Mouse (Mus musculus) testis, adult 2 months (tissue): ENCODE results near the gene Fem1a. TPM values are rescaled to one million over a fixed set of nuclear protein-coding genes. Genes with fewer than 3 reads are reported as not detected.

Source experiments
- H3K27ac ChIP-seq: fragments of 200-500 bp; 2 replicates; pipeline ENCODE4 v1.5.1; 2012; ENCODE audit warnings: low read depth, low read length; ENCODE audit not compliant: control insufficient read depth, insufficient read depth
- H3K27me3 ChIP-seq: fragments of 200-500 bp; 2 replicates; pipeline ENCODE4 v1.6.1; 2012; ENCODE audit warnings: mild to moderate bottlenecking, low read length, moderate library complexity; ENCODE audit not compliant: control insufficient read depth, insufficient read depth
- H3K36me3 ChIP-seq: fragments of 200-500 bp; 2 replicates; pipeline ENCODE4 v1.6.1; 2012; ENCODE audit warnings: mild to moderate bottlenecking, low read length; ENCODE audit not compliant: control insufficient read depth, insufficient read depth
- H3K4me1 ChIP-seq: fragments of 200-500 bp; 2 replicates; pipeline ENCODE4 v1.6.1; 2012; ENCODE audit warnings: low read length; ENCODE audit not compliant: control insufficient read depth, insufficient read depth
- H3K4me3 ChIP-seq: fragments of 200-500 bp; 2 replicates; pipeline ENCODE4 v1.5.1; 2012; ENCODE audit warnings: low read depth, mild to moderate bottlenecking, low read length, moderate library complexity, mixed read lengths; ENCODE audit not compliant: control insufficient read depth
- CTCF ChIP-seq: fragments of 200-500 bp; IDR thresholded peaks from 2 replicates; pipeline ENCODE4 v1.5.1; 2012; ENCODE audit warnings: low read depth, mild to moderate bottlenecking, inconsistent platforms, low read length, moderate library complexity; ENCODE audit not compliant: control insufficient read depth, insufficient read depth, insufficient replicate concordance
- POLR2A ChIP-seq: fragments of 200-500 bp; IDR thresholded peaks from 2 replicates; pipeline ENCODE4 v1.6.1; 2012; ENCODE audit warnings: low read depth, mild to moderate bottlenecking, inconsistent platforms, low read length, moderate library complexity; ENCODE audit not compliant: control insufficient read depth
- polyA plus RNA-seq: library from polyadenylated mRNA; depleted of rRNA; stranded (reverse); fragments of >200 nt; gene quantifications from 2 replicates; pipeline ENCODE4 v1.2.3, GENCODE M21; 2012

Fem1a gene
- polyA plus RNA-seq, 1 experiment = 5.7 TPM

GRCm38 (mm10) chr17:56282802-56283201 lies 26.2 kb downstream of the Fem1a start:
- Histone ChIP-seq H3K36me3 (no peaks in the 10 kb centered on the region), H3K4me1 (peaks cover 5% of the 10 kb centered on the region), H3K27ac (no peak overlapping the region), H3K27me3 (no peaks in the 10 kb centered on the region), H3K4me3 (no peak overlapping the region)
- no peak for TF ChIP-seq POLR2A
- TF ChIP-seq CTCF = no peak

DNA sequence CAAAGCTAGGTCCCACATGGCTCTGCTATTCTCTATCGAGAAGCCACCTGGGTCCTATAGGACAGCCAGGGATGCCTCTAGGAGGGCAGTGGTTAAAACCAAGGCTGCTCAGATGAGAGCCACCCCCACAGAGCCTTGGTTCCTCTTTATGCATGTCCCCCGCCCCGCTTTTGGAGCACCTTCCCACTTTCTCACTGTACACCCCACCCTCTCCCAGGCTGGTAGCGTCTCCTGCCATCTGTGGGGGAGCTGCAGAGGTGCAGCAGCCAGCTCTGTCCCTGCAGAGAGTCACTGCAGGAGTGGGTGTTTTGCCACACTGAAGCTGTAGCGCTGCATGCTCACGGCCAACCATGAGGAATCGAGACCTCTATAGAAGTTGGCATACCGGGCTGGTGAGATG lies 26.7 kb downstream of the Fem1a start:
- H3K4me3 ChIP-seq = no peak overlapping the region
- H3K4me1 ChIP-seq = peaks cover 7% of the 10 kb centered on the region; the same call in 1 of the 2 replicates
- H3K36me3 ChIP-seq = no peaks in the 10 kb centered on the region

GRCm38 (mm10) chr17:56285995-56286394 lies 29.4 kb downstream of the Fem1a start:
- TF ChIP-seq POLR2A (no peak), CTCF (no peak)
- Histone ChIP-seq H3K4me3 (no peak overlapping the region), H3K4me1 (peaks cover 18% of the 10 kb centered on the region), H3K27me3 (no peaks in the 10 kb centered on the region), H3K27ac (no peak overlapping the region), H3K36me3 (no peaks in the 10 kb centered on the region)

More for the DNA sequence above, 26.7 kb downstream of the Fem1a start:
- no peak overlapping the region for H3K27ac ChIP-seq
- H3K27me3 ChIP-seq = no peaks in the 10 kb centered on the region
- TF ChIP-seq POLR2A (no peak), CTCF (no peak)

- TF ChIP-seq POLR2A (no peak), CTCF (no peak)
- H3K27me3 ChIP-seq = no peaks in the 10 kb centered on the region
- H3K4me1 ChIP-seq = peaks cover 33% of the 10 kb centered on the region
- H3K4me3 ChIP-seq = no peak overlapping the region
- no peak overlapping the region for H3K27ac ChIP-seq
- H3K36me3 ChIP-seq = no peaks in the 10 kb centered on the region
These were observed 31.2 kb downstream of the Fem1a start for GRCm38 (mm10) chr17:56287830-56288229.

DNA sequence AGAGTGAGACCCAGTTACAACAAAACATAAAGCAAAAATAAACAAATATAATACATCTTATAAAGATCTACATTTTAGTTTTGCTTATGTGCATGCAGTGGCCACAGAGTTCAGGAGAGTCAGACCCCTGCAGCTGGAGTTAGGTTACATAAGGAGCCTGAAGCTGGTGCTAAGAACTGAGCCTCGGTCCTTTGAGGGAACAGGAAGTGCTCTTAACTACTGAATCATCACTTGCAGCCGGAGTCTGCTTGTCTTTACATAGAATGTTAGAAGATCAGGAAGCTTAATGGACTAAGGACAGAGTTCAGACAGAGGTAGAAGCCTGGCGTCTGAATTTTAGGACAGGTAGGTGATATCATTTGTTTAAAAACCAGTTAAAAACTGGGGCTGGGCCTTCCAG lies 32.3 kb downstream of the Fem1a start:
- Histone ChIP-seq H3K36me3 (no peaks in the 10 kb centered on the region), H3K4me3 (peak overlapping the region; percentile 88), H3K27ac (peak overlapping the region; percentile 34; the same call in 1 of the 2 replicates), H3K4me1 (peaks cover 36% of the 10 kb centered on the region), H3K27me3 (no peaks in the 10 kb centered on the region)
- TF ChIP-seq POLR2A = no peak
- no peak for TF ChIP-seq CTCF

GRCm38 (mm10) chr17:56289371-56290331 lies 33.0 kb downstream of the Fem1a start:
- Histone ChIP-seq H3K27ac (peak overlapping the region; percentile 34), H3K4me1 (peaks cover 36% of the 10 kb centered on the region)

GRCm38 (mm10) chr17:56290388-56291170 lies 34.0 kb downstream of the Fem1a start:
- peak overlapping the region; percentile 88 for H3K4me3 ChIP-seq
- H3K27ac ChIP-seq = peak overlapping the region; percentile 73
- no peaks in the 10 kb centered on the region for H3K27me3 ChIP-seq
- H3K36me3 ChIP-seq = no peaks in the 10 kb centered on the region
- TF ChIP-seq POLR2A (peak; percentile 61), CTCF (no peak)
- H3K4me1 ChIP-seq = peaks cover 36% of the 10 kb centered on the region

More at GRCm38 (mm10) chr17:56289371-56290331, 33.0 kb downstream of the Fem1a start:
- no peak for TF ChIP-seq POLR2A
- no peak for TF ChIP-seq CTCF
- H3K36me3 ChIP-seq = no peaks in the 10 kb centered on the region
- no peaks in the 10 kb centered on the region for H3K27me3 ChIP-seq
- H3K4me3 ChIP-seq = peak overlapping the region; percentile 88
